Mouse (Mus musculus) stomach, embryonic 14.5 days (tissue): ENCODE measurements around the gene Arl11. TPM values are rescaled to one million over a fixed set of nuclear protein-coding genes. Genes with fewer than 3 reads are reported as not detected.
A peak's percentile ranks its signal among the peaks of the same experiment; 100 is the strongest.

Experiments
- ATAC-seq: fragments of 200-750 bp; cut with Nextera tagmentation; 2 replicates; pipeline ENCODE4 v1.8.0; 2017; ENCODE audit warnings: low read depth, moderate TSS enrichment; ENCODE audit not compliant: insufficient number of reproducible peaks, insufficient read depth, low FRiP score
- H3K27ac ChIP-seq: fragments of 300-500 bp; sonication (generic); 2 replicates; pipeline ENCODE4 v1.5.1; 2014; ENCODE audit warnings: mild to moderate bottlenecking, low read length, moderate library complexity, mixed read lengths
- H3K27me3 ChIP-seq: fragments of 300-500 bp; sonication (generic); 2 replicates; pipeline ENCODE4 v1.6.1; 2014; ENCODE audit warnings: low read length, control low read depth, mixed read lengths; ENCODE audit not compliant: control insufficient read depth, insufficient read depth
- H3K36me3 ChIP-seq: fragments of 300-500 bp; sonication (generic); 2 replicates; pipeline ENCODE4 v1.6.1; 2014; ENCODE audit warnings: mild to moderate bottlenecking, control low read depth, low read length, moderate library complexity, mixed read lengths; ENCODE audit not compliant: control insufficient read depth, insufficient read depth
- H3K4me1 ChIP-seq: fragments of 300-500 bp; sonication (generic); 2 replicates; pipeline ENCODE4 v1.6.1; 2014; ENCODE audit warnings: low read length, control low read depth, mixed read lengths; ENCODE audit not compliant: control insufficient read depth, insufficient read depth
- H3K4me2 ChIP-seq: fragments of 300-500 bp; sonication (generic); replicated peaks from 2 replicates; pipeline ENCODE4 v1.6.1; 2014; ENCODE audit warnings: low read depth, low read length, control low read depth
- H3K4me3 ChIP-seq: fragments of 300-500 bp; sonication (generic); 2 replicates; pipeline ENCODE4 v1.5.1; 2014; ENCODE audit warnings: low read depth, low read length, control low read depth
- H3K9ac ChIP-seq: fragments of 300-500 bp; sonication (generic); replicated peaks from 2 replicates; pipeline ENCODE4 v1.6.1; 2014; ENCODE audit warnings: low read depth, mild to moderate bottlenecking, control low read depth, low read length, moderate library complexity, mixed read lengths
- H3K9me3 ChIP-seq: fragments of 300-500 bp; sonication (generic); 2 replicates; pipeline ENCODE4 v1.6.1; 2016; ENCODE audit warnings: low read depth, low read length, control low read depth; ENCODE audit not compliant: control insufficient read depth
- WGBS: fragments of 180-500 bp; shearing (Covaris S2); extraction: QIAGEN DNeasy Blood & Tissue Kit; methylation state at CpG from one replicate; pipeline ENCODE4 v1.1.7; 2014; 5-methylcytosine and 5-hydroxymethylcytosine counted together
- polyA plus RNA-seq: library from polyadenylated mRNA; unstranded; fragments of >200 nt; fragmentation: Nextera tagmentation; extraction: Ambion mirVana; gene quantifications from 2 replicates; pipeline ENCODE4 v1.2.1, GENCODE M21; 2014

The Arl11 gene
- polyA plus RNA-seq, 1 experiment from 2014 or later, result 1.5 TPM

GRCm38 (mm10) chr14:61294738-61295079, 14.8 kb upstream of the Arl11 start:
- no peak for ATAC-seq
- no peak overlapping the region for H3K4me3 ChIP-seq

DNA sequence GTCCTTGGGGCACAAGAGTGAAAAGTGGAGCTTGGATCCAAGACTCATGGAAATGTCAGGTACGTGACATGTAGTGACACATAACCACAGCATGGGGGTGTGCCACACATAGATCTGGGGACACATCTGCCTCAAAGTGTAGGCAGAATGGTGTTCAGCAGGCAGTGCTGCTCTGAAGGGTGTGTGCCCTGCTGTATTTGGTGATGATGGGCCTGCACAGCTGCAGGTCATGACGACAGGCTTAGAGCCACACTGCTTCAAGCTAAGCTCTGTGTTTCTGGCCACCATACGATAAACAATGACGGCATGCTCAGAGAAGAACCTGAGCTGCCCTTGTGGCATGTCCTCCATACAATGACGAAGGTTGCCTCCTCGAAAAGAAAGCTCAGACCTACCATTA, 9.7 kb upstream of the Arl11 start:
- no peak for ATAC-seq
- Histone ChIP-seq H3K4me3 (no peak overlapping the region), H3K27me3 (no peaks in the 10 kb centered on the region), H3K9ac (no peak overlapping the region), H3K9me3 (0 out of 2 replicates have a peak, but pooled peaks cover 3% of the 10 kb centered on the region), H3K4me2 (no peak overlapping the region), H3K27ac (no peak overlapping the region), H3K36me3 (no peaks in the 10 kb centered on the region), H3K4me1 (no peaks in the 10 kb centered on the region)
- WGBS, result 83% methylated on average over 6 of the region's 6 CpGs

More at GRCm38 (mm10) chr14:61294738-61295079, 14.8 kb upstream of the Arl11 start:
- Histone ChIP-seq H3K27ac (no peak overlapping the region), H3K9me3 (no peaks in the 10 kb centered on the region), H3K4me2 (no peak overlapping the region), H3K36me3 (no peaks in the 10 kb centered on the region), H3K27me3 (no peaks in the 10 kb centered on the region), H3K4me1 (no peaks in the 10 kb centered on the region), H3K9ac (no peak overlapping the region)
- WGBS, result 26% methylated on average over 6 of the region's 6 CpGs

GRCm38 (mm10) chr14:61301323-61301722, 8.2 kb upstream of the Arl11 start:
- no peak overlapping the region for H3K4me2 ChIP-seq

GRCm38 (mm10) chr14:61302428-61302827, 7.1 kb upstream of the Arl11 start:
- WGBS, result 57% methylated on average over 2 of the region's 2 CpGs
- no peak overlapping the region for H3K27ac ChIP-seq
- H3K9me3 ChIP-seq, result 0 out of 2 replicates have a peak, but pooled peaks cover 3% of the 10 kb centered on the region
- no peak overlapping the region for H3K9ac ChIP-seq
- ATAC-seq, result no peak
- H3K4me2 ChIP-seq, result no peak overlapping the region
- no peaks in the 10 kb centered on the region for H3K27me3 ChIP-seq
- no peak overlapping the region for H3K4me3 ChIP-seq
- no peaks in the 10 kb centered on the region for H3K36me3 ChIP-seq
- no peaks in the 10 kb centered on the region for H3K4me1 ChIP-seq

More at GRCm38 (mm10) chr14:61301323-61301722, 8.2 kb upstream of the Arl11 start:
- Histone ChIP-seq H3K36me3 (no peaks in the 10 kb centered on the region), H3K27me3 (no peaks in the 10 kb centered on the region), H3K27ac (no peak overlapping the region), H3K4me3 (no peak overlapping the region), H3K9ac (no peak overlapping the region), H3K4me1 (no peaks in the 10 kb centered on the region), H3K9me3 (0 out of 2 replicates have a peak, but pooled peaks cover 3% of the 10 kb centered on the region)
- WGBS, result 63% methylated on average over 2 of the region's 2 CpGs
- no peak for ATAC-seq

- no peak overlapping the region for H3K9ac ChIP-seq
- ATAC-seq, result peak; percentile 84; the same call in 1 of the 2 replicates
- WGBS, result 33% methylated on average over 4 of the region's 4 CpGs
Measured at GRCm38 (mm10) chr14:61303969-61304609, 5.5 kb upstream of the Arl11 start.

GRCm38 (mm10) chr14:61310036-61310772, 651 bp downstream of the Arl11 start:
- WGBS, result 63% methylated on average over 7 of the region's 7 CpGs
- Histone ChIP-seq H3K27me3 (no peaks in the 10 kb centered on the region), H3K27ac (no peak overlapping the region), H3K9ac (no peak overlapping the region), H3K36me3 (no peaks in the 10 kb centered on the region), H3K4me1 (peaks cover 7% of the 10 kb centered on the region; the same call in 1 of the 2 replicates), H3K9me3 (no peaks in the 10 kb centered on the region), H3K4me3 (no peak overlapping the region), H3K4me2 (no peak overlapping the region)
- ATAC-seq, result no peak

More at GRCm38 (mm10) chr14:61303969-61304609, 5.5 kb upstream of the Arl11 start:
- 0 out of 2 replicates have a peak, but pooled peaks cover 3% of the 10 kb centered on the region for H3K9me3 ChIP-seq
- no peak overlapping the region for H3K4me2 ChIP-seq
- H3K36me3 ChIP-seq, result no peaks in the 10 kb centered on the region
- H3K27me3 ChIP-seq, result no peaks in the 10 kb centered on the region
- H3K4me3 ChIP-seq, result no peak overlapping the region
- H3K4me1 ChIP-seq, result no peaks in the 10 kb centered on the region
- H3K27ac ChIP-seq, result peak overlapping the region; percentile 35; the same call in 1 of the 2 replicates

GRCm38 (mm10) chr14:61310963-61311362, 1.4 kb downstream of the Arl11 start:
- H3K9ac ChIP-seq, result no peak overlapping the region

GRCm38 (mm10) chr14:61316861-61317260, 7.3 kb downstream of the Arl11 start:
- H3K4me2 ChIP-seq, result no peak overlapping the region
- no peaks in the 10 kb centered on the region for H3K27me3 ChIP-seq
- no peak overlapping the region for H3K9ac ChIP-seq
- H3K4me3 ChIP-seq, result no peak overlapping the region
- H3K36me3 ChIP-seq, result no peaks in the 10 kb centered on the region
- ATAC-seq, result no peak
- no peaks in the 10 kb centered on the region for H3K9me3 ChIP-seq
- H3K4me1 ChIP-seq, result no peaks in the 10 kb centered on the region
- 33% methylated on average over 4 of the region's 4 CpGs for WGBS
- no peak overlapping the region for H3K27ac ChIP-seq

More at GRCm38 (mm10) chr14:61310963-61311362, 1.4 kb downstream of the Arl11 start:
- no peaks in the 10 kb centered on the region for H3K27me3 ChIP-seq
- H3K4me3 ChIP-seq, result no peak overlapping the region
- ATAC-seq, result no peak
- peaks cover 7% of the 10 kb centered on the region; the same call in 1 of the 2 replicates for H3K4me1 ChIP-seq
- no peak overlapping the region for H3K4me2 ChIP-seq
- 54% methylated on average over 12 of the region's 12 CpGs for WGBS
- no peaks in the 10 kb centered on the region for H3K36me3 ChIP-seq
- H3K27ac ChIP-seq, result no peak overlapping the region; the same call in 1 of the 2 replicates
- H3K9me3 ChIP-seq, result no peaks in the 10 kb centered on the region
